Mouse (Mus musculus): ENCODE data around the gene Ubqln4.

DNA sequence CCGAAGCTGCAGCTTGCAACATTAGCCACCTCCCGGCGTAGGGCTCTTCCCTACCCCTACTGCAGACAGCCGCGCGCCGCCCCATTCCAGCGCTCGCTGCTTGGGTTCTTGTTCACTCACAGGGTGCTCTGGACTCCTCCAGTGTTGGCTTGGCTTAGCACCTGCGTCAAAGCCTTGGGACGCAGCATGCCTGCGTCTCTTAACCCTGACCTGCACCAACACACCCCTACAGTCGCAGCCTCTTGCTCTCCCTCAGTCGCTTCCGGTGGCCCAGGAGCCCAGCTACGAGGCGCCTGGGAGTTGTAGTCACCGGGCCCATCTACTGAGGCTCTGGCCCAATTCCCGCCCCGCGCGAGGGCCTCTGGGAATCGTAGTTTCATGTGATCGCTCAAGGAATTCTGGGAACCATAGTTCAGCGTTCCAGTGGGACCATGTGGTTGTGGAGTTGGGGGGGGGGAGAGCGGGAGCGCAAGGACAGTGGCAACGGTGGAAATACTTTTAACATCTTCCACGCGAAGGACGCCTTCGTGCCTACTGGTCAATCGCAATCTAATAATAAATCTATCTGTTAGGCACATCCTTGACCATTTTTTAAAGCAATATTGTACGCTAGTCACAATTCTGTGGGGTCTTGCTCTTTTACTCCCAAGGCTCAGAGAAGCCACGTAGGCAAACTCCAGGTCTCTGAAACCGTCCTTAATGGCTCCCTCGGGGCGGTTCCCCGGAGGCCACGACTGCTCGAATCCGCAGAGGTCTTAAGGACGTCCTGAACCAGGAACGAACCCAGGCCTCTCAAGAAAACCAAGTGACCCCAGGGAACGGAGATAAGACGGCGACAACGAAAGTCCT is 658 bp upstream of the Ubqln4 start, which contains the start of gene Lamtor2:
- TF ChIP-seq CTCF (IDR thresholded peaks at IDR 0.05; ENCODE audit: low read depth, low read length) (no peak), POLR2AphosphoS5 (IDR thresholded peaks at IDR 0.05; ENCODE audit: insufficient replicate concordance, low read depth, low read length) (no peak), GATA1 (IDR thresholded peaks at IDR 0.05; ENCODE audit: borderline replicate concordance, low read length) (no peak)
